Mouse (Mus musculus) hindbrain, embryonic 10.5 days (tissue): ENCODE measurements around the gene Inpp5k. TPM values are rescaled to one million over a fixed set of nuclear protein-coding genes. Genes with fewer than 3 reads are reported as not detected.
"Not testable (repeated sequence)": the region's sequence is repeated elsewhere in the genome, so short reads cannot be mapped to it uniquely, and the experiment has no call there.

Experiments used
- DNase-seq: peaks from one replicate; pipeline ENCODE4 v3.0.0-alpha.2; 2017; ENCODE audit warnings: low spot score
- H3K27ac ChIP-seq: fragments of 300-500 bp; sonication (generic); 2 replicates; pipeline ENCODE4 v1.5.1; 2016; ENCODE audit warnings: mild to moderate bottlenecking, moderate library complexity
- H3K27me3 ChIP-seq: fragments of 300-500 bp; sonication (generic); 2 replicates; pipeline ENCODE4 v1.6.1; 2016; ENCODE audit warnings: mild to moderate bottlenecking; ENCODE audit not compliant: poor library complexity, insufficient read depth, severe bottlenecking
- H3K36me3 ChIP-seq: fragments of 300-500 bp; sonication (generic); 2 replicates; pipeline ENCODE4 v1.6.1; 2016; ENCODE audit warnings: mild to moderate bottlenecking, moderate library complexity
- H3K4me1 ChIP-seq: fragments of 300-500 bp; sonication (generic); replicated peaks from 2 replicates; pipeline ENCODE4 v1.6.1; 2016; ENCODE audit warnings: mild to moderate bottlenecking
- H3K4me3 ChIP-seq: fragments of 300-500 bp; sonication (generic); 2 replicates; pipeline ENCODE4 v1.5.1; 2016; ENCODE audit warnings: mild to moderate bottlenecking, moderate library complexity
- H3K9me3 ChIP-seq: fragments of 300-500 bp; sonication (generic); 2 replicates; pipeline ENCODE4 v1.6.1; 2016; ENCODE audit warnings: mild to moderate bottlenecking, moderate library complexity
- WGBS: fragments of 180-500 bp; shearing (Covaris S2); methylation state at CpG from one replicate; pipeline ENCODE4 v1.1.7; 2016; 5-methylcytosine and 5-hydroxymethylcytosine counted together
- polyA plus RNA-seq: library from polyadenylated mRNA; unstranded; fragments of >200 nt; fragmentation: Nextera tagmentation; extraction: Ambion mirVana; gene quantifications from 2 replicates; pipeline ENCODE4 v1.2.1, GENCODE M21; 2016

The Inpp5k gene
- polyA plus RNA-seq, 1 experiment from 2014 or later, result 24.9 TPM

GRCm38 (mm10) chr11:75596726-75597255, 34.0 kb upstream of the Inpp5k start:
- no peak for DNase-seq
- WGBS, result 88% methylated on average over 3 of the region's 3 CpGs
- no peaks in the 10 kb centered on the region for H3K4me1 ChIP-seq
- H3K36me3 ChIP-seq, result peaks cover 93% of the 10 kb centered on the region
- no peak overlapping the region for H3K4me3 ChIP-seq
- H3K27ac ChIP-seq, result no peak overlapping the region
- H3K27me3 ChIP-seq, result no peaks in the 10 kb centered on the region
- no peaks in the 10 kb centered on the region for H3K9me3 ChIP-seq

GRCm38 (mm10) chr11:75598004-75598403, 32.8 kb upstream of the Inpp5k start:
- Histone ChIP-seq H3K27me3 (no peaks in the 10 kb centered on the region), H3K4me1 (no peaks in the 10 kb centered on the region), H3K4me3 (no peak overlapping the region), H3K9me3 (no peaks in the 10 kb centered on the region), H3K27ac (0 out of 2 replicates have a peak overlapping the region, but pooled peaks have one; percentile 23), H3K36me3 (peaks cover 93% of the 10 kb centered on the region)
- 93% methylated on average over 6 of the region's 6 CpGs for WGBS
- no peak for DNase-seq

GRCm38 (mm10) chr11:75599802-75600201, 31.0 kb upstream of the Inpp5k start:
- not testable (repeated sequence) for DNase-seq, H3K4me3 ChIP-seq, H3K27me3 ChIP-seq, H3K9me3 ChIP-seq, H3K4me1 ChIP-seq, H3K27ac ChIP-seq
- peaks cover 93% of the 10 kb centered on the region for H3K36me3 ChIP-seq
- WGBS, result 95% methylated on average over 17 of the region's 17 CpGs

GRCm38 (mm10) chr11:75604826-75605225, 26.0 kb upstream of the Inpp5k start:
- Histone ChIP-seq H3K4me1 (no peaks in the 10 kb centered on the region), H3K27me3 (no peaks in the 10 kb centered on the region), H3K27ac (no peak overlapping the region), H3K4me3 (no peak overlapping the region), H3K9me3 (no peaks in the 10 kb centered on the region), H3K36me3 (peaks cover 89% of the 10 kb centered on the region)
- DNase-seq, result no peak
- WGBS, result 93% methylated on average over 5 of the region's 5 CpGs

GRCm38 (mm10) chr11:75605318-75605717, 25.5 kb upstream of the Inpp5k start:
- no peaks in the 10 kb centered on the region for H3K27me3 ChIP-seq
- no peak overlapping the region for H3K4me3 ChIP-seq
- WGBS, result 83% methylated on average over 1 of the region's 1 CpGs
- no peak overlapping the region for H3K27ac ChIP-seq
- H3K4me1 ChIP-seq, result no peaks in the 10 kb centered on the region
- no peaks in the 10 kb centered on the region for H3K9me3 ChIP-seq
- DNase-seq, result no peak
- H3K36me3 ChIP-seq, result peaks cover 89% of the 10 kb centered on the region

- no peak overlapping the region for H3K4me3 ChIP-seq
- 90% methylated on average over 5 of the region's 5 CpGs for WGBS
- H3K9me3 ChIP-seq, result no peaks in the 10 kb centered on the region
- no peaks in the 10 kb centered on the region for H3K27me3 ChIP-seq
- no peak overlapping the region for H3K27ac ChIP-seq
- H3K4me1 ChIP-seq, result no peaks in the 10 kb centered on the region
- DNase-seq, result no peak
- peaks cover 88% of the 10 kb centered on the region for H3K36me3 ChIP-seq
Observed at GRCm38 (mm10) chr11:75608776-75609175, 22.0 kb upstream of the Inpp5k start.

- Histone ChIP-seq H3K4me1 (no peaks in the 10 kb centered on the region), H3K4me3 (no peak overlapping the region), H3K27me3 (no peaks in the 10 kb centered on the region), H3K36me3 (peaks cover 88% of the 10 kb centered on the region), H3K9me3 (no peaks in the 10 kb centered on the region), H3K27ac (no peak overlapping the region)
- no peak for DNase-seq
- WGBS, result 80% methylated on average over 2 of the region's 2 CpGs
Observed at GRCm38 (mm10) chr11:75610021-75610420, 20.8 kb upstream of the Inpp5k start.

GRCm38 (mm10) chr11:75614769-75615168, 16.0 kb upstream of the Inpp5k start:
- H3K36me3 ChIP-seq, result peaks cover 96% of the 10 kb centered on the region

GRCm38 (mm10) chr11:75615556-75615955, 15.2 kb upstream of the Inpp5k start:
- WGBS, result 89% methylated on average over 2 of the region's 2 CpGs
- DNase-seq, result no peak
- no peak overlapping the region for H3K4me3 ChIP-seq
- peaks cover 96% of the 10 kb centered on the region for H3K36me3 ChIP-seq
- H3K4me1 ChIP-seq, result no peaks in the 10 kb centered on the region
- H3K9me3 ChIP-seq, result no peaks in the 10 kb centered on the region
- no peak overlapping the region for H3K27ac ChIP-seq
- no peaks in the 10 kb centered on the region for H3K27me3 ChIP-seq

More at GRCm38 (mm10) chr11:75614769-75615168, 16.0 kb upstream of the Inpp5k start:
- H3K9me3 ChIP-seq, result no peaks in the 10 kb centered on the region
- 88% methylated on average over 1 of the region's 1 CpGs for WGBS
- DNase-seq, result no peak
- no peaks in the 10 kb centered on the region for H3K27me3 ChIP-seq
- H3K4me3 ChIP-seq, result no peak overlapping the region
- no peaks in the 10 kb centered on the region for H3K4me1 ChIP-seq
- no peak overlapping the region for H3K27ac ChIP-seq

GRCm38 (mm10) chr11:75619133-75619532, 11.7 kb upstream of the Inpp5k start:
- Histone ChIP-seq H3K27me3 (no peaks in the 10 kb centered on the region), H3K9me3 (no peaks in the 10 kb centered on the region), H3K4me1 (no peaks in the 10 kb centered on the region), H3K36me3 (peaks cover 94% of the 10 kb centered on the region), H3K27ac (no peak overlapping the region), H3K4me3 (no peak overlapping the region)
- WGBS, result 80% methylated on average over 5 of the region's 5 CpGs
- peak; percentile 11 for DNase-seq

GRCm38 (mm10) chr11:75620136-75620780, 10.5 kb upstream of the Inpp5k start:
- Histone ChIP-seq H3K36me3 (peaks cover 92% of the 10 kb centered on the region), H3K4me1 (no peaks in the 10 kb centered on the region), H3K9me3 (no peaks in the 10 kb centered on the region), H3K27me3 (no peaks in the 10 kb centered on the region), H3K4me3 (no peak overlapping the region), H3K27ac (no peak overlapping the region)
- WGBS, result 94% methylated on average over 12 of the region's 12 CpGs
- no peak for DNase-seq

GRCm38 (mm10) chr11:75621426-75621825, 9.4 kb upstream of the Inpp5k start:
- Histone ChIP-seq H3K27ac (no peak overlapping the region), H3K9me3 (no peaks in the 10 kb centered on the region), H3K4me1 (no peaks in the 10 kb centered on the region), H3K27me3 (no peaks in the 10 kb centered on the region), H3K4me3 (no peak overlapping the region), H3K36me3 (peaks cover 92% of the 10 kb centered on the region)
- 91% methylated on average over 2 of the region's 2 CpGs for WGBS
- DNase-seq, result no peak

GRCm38 (mm10) chr11:75622588-75623329, 8.0 kb upstream of the Inpp5k start:
- H3K4me3 ChIP-seq, result no peak overlapping the region
- H3K27me3 ChIP-seq, result no peaks in the 10 kb centered on the region
- no peak overlapping the region for H3K27ac ChIP-seq
- H3K9me3 ChIP-seq, result no peaks in the 10 kb centered on the region
- DNase-seq, result no peak
- H3K4me1 ChIP-seq, result no peaks in the 10 kb centered on the region
- H3K36me3 ChIP-seq, result peaks cover 92% of the 10 kb centered on the region
- 88% methylated on average over 2 of the region's 2 CpGs for WGBS
